Mouse (Mus musculus): Measurements from ENCODE around the gene Megf11. TPM values are rescaled to one million over a fixed set of nuclear protein-coding genes. Genes with fewer than 3 reads are reported as not detected.
A peak's percentile ranks its signal among the peaks of the same experiment; 100 is the strongest.
"Not testable (repeated sequence)": the region's sequence is repeated elsewhere in the genome, so short reads cannot be mapped to it uniquely, and the experiment has no call there.

Gene Megf11
- polyA plus RNA-seq, 1 experiment from 2014 or later, result 9.4 TPM

- Histone ChIP-seq H3K4me2 (replicated peaks) (no peak overlapping the region), H3K36me3 (no peaks in the 10 kb centered on the region), H3K9me3 (no peaks in the 10 kb centered on the region), H3K4me1 (replicated peaks) (peaks cover 19% of the 10 kb centered on the region; the same call in 1 of the 2 replicates), H3K9ac (replicated peaks) (no peak overlapping the region), H3K27me3 (no peaks in the 10 kb centered on the region), H3K4me3 (replicated peaks) (no peak overlapping the region), H3K27ac (no peak overlapping the region)
- WGBS, result 90% methylated on average over 1 of the region's 1 CpGs
- ATAC-seq, result no peak
Measured at GRCm38 (mm10) chr9:64651181-64651580, 265.8 kb downstream of the Megf11 start.

GRCm38 (mm10) chr9:64651689-64652088 lies 266.3 kb downstream of the Megf11 start:
- 74% methylated on average over 4 of the region's 4 CpGs for WGBS
- Histone ChIP-seq H3K27ac (no peak overlapping the region), H3K9me3 (no peaks in the 10 kb centered on the region), H3K4me1 (replicated peaks) (peaks cover 19% of the 10 kb centered on the region; the same call in 1 of the 2 replicates), H3K4me2 (replicated peaks) (no peak overlapping the region), H3K27me3 (no peaks in the 10 kb centered on the region), H3K4me3 (replicated peaks) (no peak overlapping the region), H3K36me3 (no peaks in the 10 kb centered on the region), H3K9ac (replicated peaks) (no peak overlapping the region)
- ATAC-seq, result no peak

DNA sequence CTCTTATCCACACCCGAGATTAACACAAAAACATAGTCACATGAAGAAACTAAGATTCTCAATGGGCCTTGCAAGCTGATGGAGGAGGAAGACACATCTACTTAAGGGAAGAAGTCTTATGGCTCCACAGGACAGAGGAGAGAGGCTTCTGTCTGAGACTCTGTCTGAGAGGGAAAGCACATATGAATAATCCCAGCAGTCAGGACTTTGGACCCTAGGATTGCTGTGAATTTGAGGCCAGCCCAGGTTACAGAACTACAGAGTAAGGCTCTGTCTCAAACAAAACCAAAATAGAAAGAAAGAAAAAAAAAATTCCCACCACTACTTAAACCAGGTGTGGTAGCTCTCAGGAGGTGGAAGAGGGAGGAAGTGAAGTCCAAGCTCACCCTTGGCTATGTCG lies 266.7 kb downstream of the Megf11 start:
- H3K9ac ChIP-seq (replicated peaks), result no peak overlapping the region
- no peaks in the 10 kb centered on the region for H3K9me3 ChIP-seq
- no peak for ATAC-seq
- H3K4me1 ChIP-seq (replicated peaks), result peaks cover 19% of the 10 kb centered on the region; the same call in 1 of the 2 replicates
- no peaks in the 10 kb centered on the region for H3K36me3 ChIP-seq
- H3K4me3 ChIP-seq (replicated peaks), result no peak overlapping the region
- no peak overlapping the region for H3K4me2 ChIP-seq (replicated peaks)
- H3K27me3 ChIP-seq, result no peaks in the 10 kb centered on the region
- 64% methylated on average over 2 of the region's 2 CpGs for WGBS
- no peak overlapping the region for H3K27ac ChIP-seq

DNA sequence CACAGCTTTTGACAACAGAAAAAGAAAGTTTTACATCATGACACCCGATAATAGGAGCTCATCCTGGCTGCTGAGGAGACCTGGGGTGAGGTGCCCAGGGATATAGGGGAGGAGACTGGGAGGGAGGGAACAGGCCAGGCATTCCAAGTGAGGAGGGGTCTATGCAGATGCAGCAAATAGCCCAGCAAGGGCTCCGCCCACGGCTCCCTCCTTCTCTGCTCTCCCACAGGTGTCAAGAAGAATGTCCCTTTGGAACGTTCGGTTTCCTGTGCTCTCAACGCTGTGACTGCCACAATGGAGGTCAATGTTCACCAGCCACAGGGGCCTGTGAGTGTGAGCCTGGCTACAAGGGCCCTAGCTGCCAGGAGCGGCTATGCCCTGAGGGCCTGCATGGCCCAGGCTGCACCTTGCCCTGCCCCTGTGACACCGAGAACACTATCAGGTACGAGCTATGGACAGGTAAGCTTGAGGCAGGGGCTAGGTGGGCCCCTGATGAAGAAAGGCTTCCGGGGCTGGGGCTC lies 267.5 kb downstream of the Megf11 start:
- Histone ChIP-seq H3K9ac (replicated peaks) (no peak overlapping the region), H3K4me2 (replicated peaks) (no peak overlapping the region), H3K36me3 (no peaks in the 10 kb centered on the region), H3K9me3 (no peaks in the 10 kb centered on the region), H3K4me3 (replicated peaks) (no peak overlapping the region), H3K27ac (no peak overlapping the region), H3K4me1 (replicated peaks) (peaks cover 19% of the 10 kb centered on the region; the same call in 1 of the 2 replicates), H3K27me3 (no peaks in the 10 kb centered on the region)
- WGBS, result 82% methylated on average over 10 of the region's 10 CpGs
- no peak for ATAC-seq

DNA sequence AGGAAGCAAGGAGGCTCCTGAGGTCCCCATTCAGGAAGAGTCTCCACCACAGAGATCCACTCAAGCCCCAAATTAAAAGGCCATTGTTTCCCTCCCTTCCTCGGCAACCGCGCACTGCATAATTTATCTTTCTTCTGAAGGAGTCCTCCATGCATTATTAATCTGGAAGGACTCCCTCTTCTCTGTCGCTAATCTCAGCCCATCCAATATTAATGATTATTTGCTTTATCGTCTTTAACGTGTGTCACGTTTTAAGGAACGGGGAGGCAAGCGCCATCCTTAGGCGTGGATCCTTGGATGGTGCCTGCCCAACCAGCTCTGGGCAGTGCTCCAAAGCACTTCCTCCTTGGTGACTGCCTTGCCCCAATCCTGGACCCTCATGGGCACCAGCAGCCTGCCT lies 269.3 kb downstream of the Megf11 start:
- Histone ChIP-seq H3K9me3 (no peaks in the 10 kb centered on the region), H3K4me2 (replicated peaks) (no peak overlapping the region), H3K27me3 (no peaks in the 10 kb centered on the region), H3K4me3 (replicated peaks) (no peak overlapping the region), H3K4me1 (replicated peaks) (peaks cover 28% of the 10 kb centered on the region; the same call in 1 of the 2 replicates), H3K27ac (peak overlapping the region; percentile 26), H3K9ac (replicated peaks) (no peak overlapping the region), H3K36me3 (no peaks in the 10 kb centered on the region)
- ATAC-seq, result 0 out of 2 replicates have a peak, but pooled peaks have one; percentile 34
- WGBS, result 60% methylated on average over 10 of the region's 10 CpGs

GRCm38 (mm10) chr9:64656613-64657012 lies 271.2 kb downstream of the Megf11 start:
- H3K4me2 ChIP-seq (replicated peaks), result no peak overlapping the region
- WGBS, result 86% methylated on average over 5 of the region's 5 CpGs
- H3K9me3 ChIP-seq, result no peaks in the 10 kb centered on the region
- H3K4me3 ChIP-seq (replicated peaks), result no peak overlapping the region
- H3K36me3 ChIP-seq, result no peaks in the 10 kb centered on the region
- ATAC-seq, result no peak
- H3K27me3 ChIP-seq, result no peaks in the 10 kb centered on the region
- H3K4me1 ChIP-seq (replicated peaks), result peaks cover 37% of the 10 kb centered on the region
- H3K27ac ChIP-seq, result no peak overlapping the region
- no peak overlapping the region for H3K9ac ChIP-seq (replicated peaks)

DNA sequence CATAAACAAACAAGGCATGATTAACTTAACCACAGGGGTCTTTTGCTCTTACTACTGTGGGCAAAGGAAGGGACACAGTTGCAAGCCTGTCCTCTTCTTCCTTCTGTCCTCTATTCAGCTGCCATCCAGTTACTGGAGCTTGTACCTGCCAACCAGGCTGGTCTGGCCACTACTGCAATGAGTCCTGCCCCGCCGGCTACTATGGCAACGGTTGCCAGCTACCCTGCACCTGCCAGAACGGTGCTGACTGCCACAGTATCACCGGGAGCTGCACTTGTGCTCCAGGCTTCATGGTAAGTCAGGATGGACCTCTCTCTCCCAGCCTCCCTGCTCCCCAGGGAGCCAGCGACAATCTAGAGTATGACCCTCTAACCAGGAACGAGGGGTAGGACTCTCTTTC lies 274.8 kb downstream of the Megf11 start:
- Histone ChIP-seq H3K4me1 (replicated peaks) (peaks cover 32% of the 10 kb centered on the region), H3K4me2 (replicated peaks) (no peak overlapping the region), H3K4me3 (replicated peaks) (no peak overlapping the region), H3K9ac (replicated peaks) (0 out of 2 replicates have a peak overlapping the region, but pooled peaks have one; percentile 4), H3K27me3 (no peaks in the 10 kb centered on the region), H3K9me3 (no peaks in the 10 kb centered on the region), H3K27ac (no peak overlapping the region), H3K36me3 (no peaks in the 10 kb centered on the region)
- ATAC-seq, result no peak
- 70% methylated on average over 7 of the region's 7 CpGs for WGBS

- Histone ChIP-seq H3K9me3 (no peaks in the 10 kb centered on the region), H3K4me1 (replicated peaks) (peaks cover 36% of the 10 kb centered on the region)
- 6% methylated on average over 1 of the region's 1 CpGs for WGBS
Measured at GRCm38 (mm10) chr9:64664612-64665011, 279.2 kb downstream of the Megf11 start.

GRCm38 (mm10) chr9:64666549-64666948 lies 281.1 kb downstream of the Megf11 start:
- no peak overlapping the region for H3K4me3 ChIP-seq (replicated peaks)
- no peak overlapping the region for H3K27ac ChIP-seq
- no peaks in the 10 kb centered on the region for H3K36me3 ChIP-seq
- H3K9ac ChIP-seq (replicated peaks), result no peak overlapping the region
- H3K4me2 ChIP-seq (replicated peaks), result no peak overlapping the region
- WGBS, result 38% methylated on average over 4 of the region's 4 CpGs
- H3K4me1 ChIP-seq (replicated peaks), result peaks cover 23% of the 10 kb centered on the region
- H3K9me3 ChIP-seq, result no peaks in the 10 kb centered on the region
- H3K27me3 ChIP-seq, result peaks cover 5% of the 10 kb centered on the region; the same call in 1 of the 2 replicates
- ATAC-seq, result no peak

More at GRCm38 (mm10) chr9:64664612-64665011, 279.2 kb downstream of the Megf11 start:
- Histone ChIP-seq H3K4me3 (replicated peaks) (no peak overlapping the region), H3K9ac (replicated peaks) (no peak overlapping the region), H3K27ac (peak overlapping the region; percentile 56; the same call in 1 of the 2 replicates), H3K4me2 (replicated peaks) (no peak overlapping the region), H3K27me3 (0 out of 2 replicates have a peak, but pooled peaks cover 5% of the 10 kb centered on the region), H3K36me3 (no peaks in the 10 kb centered on the region)
- peak; percentile 62; the same call in 1 of the 2 replicates for ATAC-seq

- 27% methylated on average over 5 of the region's 5 CpGs for WGBS
- no peaks in the 10 kb centered on the region for H3K36me3 ChIP-seq
- no peaks in the 10 kb centered on the region for H3K9me3 ChIP-seq
- no peak overlapping the region for H3K27ac ChIP-seq
- H3K4me1 ChIP-seq (replicated peaks), result peaks cover 23% of the 10 kb centered on the region
- no peak for ATAC-seq
- no peak overlapping the region for H3K9ac ChIP-seq (replicated peaks)
- H3K4me2 ChIP-seq (replicated peaks), result no peak overlapping the region
- peaks cover 5% of the 10 kb centered on the region; the same call in 1 of the 2 replicates for H3K27me3 ChIP-seq
- H3K4me3 ChIP-seq (replicated peaks), result no peak overlapping the region
Measured at GRCm38 (mm10) chr9:64667513-64667912, 282.1 kb downstream of the Megf11 start.

DNA sequence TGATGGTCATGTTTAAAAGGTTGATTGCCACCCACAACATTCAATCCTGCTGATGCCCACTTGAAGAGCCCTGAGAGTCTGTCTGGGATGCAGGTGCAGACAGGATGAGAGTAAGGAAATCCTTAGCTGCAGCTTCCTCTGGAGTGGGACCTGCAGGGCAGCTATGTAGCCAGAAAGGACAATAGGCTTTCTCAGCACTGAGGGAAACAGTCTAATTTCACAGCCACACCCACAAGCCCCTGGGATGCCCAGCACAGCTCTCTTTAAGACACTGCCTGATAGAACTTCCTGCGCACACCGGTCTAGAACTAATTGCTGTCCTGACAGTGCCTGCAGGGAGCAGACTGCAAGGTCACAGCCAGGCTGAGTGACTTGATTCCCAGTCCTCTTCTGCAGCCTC lies 282.6 kb downstream of the Megf11 start:
- peaks cover 23% of the 10 kb centered on the region for H3K4me1 ChIP-seq (replicated peaks)
- H3K4me3 ChIP-seq (replicated peaks), result no peak overlapping the region
- no peak overlapping the region for H3K27ac ChIP-seq
- H3K9me3 ChIP-seq, result no peaks in the 10 kb centered on the region
- no peak overlapping the region for H3K9ac ChIP-seq (replicated peaks)
- no peak for ATAC-seq
- H3K36me3 ChIP-seq, result no peaks in the 10 kb centered on the region
- H3K4me2 ChIP-seq (replicated peaks), result no peak overlapping the region
- WGBS, result 74% methylated on average over 2 of the region's 2 CpGs
- H3K27me3 ChIP-seq, result peaks cover 5% of the 10 kb centered on the region; the same call in 1 of the 2 replicates

GRCm38 (mm10) chr9:64671341-64672319 lies 286.2 kb downstream of the Megf11 start:
- WGBS, result 34% methylated on average over 8 of the region's 11 CpGs

More at GRCm38 (mm10) chr9:64671341-64672319, 286.2 kb downstream of the Megf11 start:
- not testable (repeated sequence) for H3K9ac ChIP-seq (replicated peaks); H3K27ac ChIP-seq; H3K9me3 ChIP-seq; H3K4me2 ChIP-seq (replicated peaks); H3K27me3 ChIP-seq; H3K36me3 ChIP-seq; H3K4me3 ChIP-seq (replicated peaks); ATAC-seq
- H3K4me1 ChIP-seq (replicated peaks), result peaks cover 16% of the 10 kb centered on the region

All from midbrain, embryonic 13.5 days (tissue).